Mouse (Mus musculus) adrenal gland, postnatal 14 days (tissue): Measurements from ENCODE around the gene Gm28490. TPM values are rescaled to one million over a fixed set of nuclear protein-coding genes. Genes with fewer than 3 reads are reported as not detected.
"Not testable (repeated sequence)": the region's sequence is repeated elsewhere in the genome, so short reads cannot be mapped to it uniquely, and the experiment has no call there.

Experiments used
- DNase-seq: peaks from one replicate; pipeline ENCODE4 v3.0.0; 2021; ENCODE audit warnings: mixed read lengths
- long read RNA-seq, 2 experiments: library from polyadenylated mRNA; stranded (forward); transcript quantifications; one replicate each; pipeline ENCODE4 v2.0.0; 2021
- total RNA-seq: library from RNA; stranded (reverse); gene quantifications from 2 replicates; pipeline ENCODE4 v1.2.3, GENCODE M21; 2021

Gm28490 gene
- not detected in 2 replicates for total RNA-seq
- long read RNA-seq, experiment 1: 0 reads
- long read RNA-seq, experiment 2: 0 reads

DNA sequence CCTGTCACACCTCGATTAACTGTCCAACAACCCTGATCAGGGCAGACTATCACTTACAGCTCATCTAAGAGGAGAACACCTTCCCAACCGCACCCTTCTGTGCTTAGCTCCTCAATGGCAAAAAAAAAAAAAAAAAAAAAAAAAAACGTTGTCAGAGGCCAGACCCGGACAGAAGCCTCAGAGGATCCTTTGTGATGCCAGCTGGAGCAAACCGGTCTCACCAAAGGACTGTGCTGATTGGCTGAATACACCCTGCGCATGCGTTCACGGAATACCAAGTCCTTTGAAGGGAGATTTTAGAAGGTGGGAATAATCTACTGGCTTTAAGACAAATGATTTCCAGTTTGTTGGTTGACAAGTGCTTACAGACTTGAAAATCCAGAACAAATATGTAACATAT, at the start of gene Gm28490:
Gene Gm28490, minus strand, starts transcription at position 101 of the 400 bp plus-strand sequence.
- not testable (repeated sequence) for DNase-seq
